8 mouse cellular contexts compared by ENCODE assay signal in genomic region chr15:88662111-88662850, GRCm38 (mm10).
DNase-seq lines count a peak whose midpoint lies in the region; ATAC-seq and TF ChIP-seq lines count a peak whose summit lies in the region.

No protein-coding gene starts in this region.

- no peaks in the 10 kb centered on the region for H3K9me3 ChIP-seq in kidney, embryonic 15.5 days (replicated peaks)

- ATAC-seq in kidney, embryonic 15.5 days (replicated peaks; ENCODE audit: low FRiP score) = no peak

- H3K27me3 ChIP-seq in C2C12 (ENCODE audit: control insufficient read depth, insufficient read depth, insufficient read length) = peaks cover 31% of the 10 kb centered on the region
- H3K27me3 ChIP-seq in kidney, embryonic 15.5 days = peaks cover 18% of the 10 kb centered on the region

- peak; percentile 44 for DNase-seq in Muller cell, postnatal 12 days (ENCODE audit: inconsistent ontology term)
- peak; percentile 74 for DNase-seq in embryo, embryonic 10 days (ENCODE audit: low spot score)
- peak; percentile 9 to 43 for DNase-seq in heart, adult 9 months (ENCODE audit: low spot score in 2 of 2)
- DNase-seq in lung, adult 2 months = peak; percentile 52
- peak; percentile 4 for DNase-seq in retina, adult 2 months (ENCODE audit: low read depth, low spot score)
- no peak for DNase-seq in T-cell, adult 2 months (ENCODE audit: low spot score)

- H3K4me2 ChIP-seq in kidney, embryonic 15.5 days = peak overlapping the region; percentile 41

- H3K4me1 ChIP-seq in kidney, embryonic 15.5 days = peaks cover 4% of the 10 kb centered on the region; the same call in 1 of the 2 replicates
- H3K4me1 ChIP-seq in lung, adult 2 months (ENCODE audit: control insufficient read depth, insufficient read depth, low read length) = no peaks in the 10 kb centered on the region

- TF ChIP-seq CTCF in C2C12 (IDR thresholded peaks at IDR 0.05; ENCODE audit: control insufficient read depth, insufficient read depth, insufficient read length) = peak; percentile 41
- peak; percentile 66 for TF ChIP-seq CTCF in lung, adult 2 months (IDR thresholded peaks at IDR 0.05; ENCODE audit: insufficient read depth, low read length)

- no peak overlapping the region for H3K27ac ChIP-seq in kidney, embryonic 15.5 days

- no peak overlapping the region for H3K9ac ChIP-seq in kidney, embryonic 15.5 days

- WGBS in kidney, embryonic 15.5 days = 6% methylated on average over 22 of the region's 22 CpGs
- WGBS in lung, adult 2 months = 8% methylated on average over 22 of the region's 22 CpGs

- H3K79me3 ChIP-seq in C2C12 (ENCODE audit: low read depth) = no peaks in the 10 kb centered on the region

- no peaks in the 10 kb centered on the region for H3K36me3 ChIP-seq in C2C12 (ENCODE audit: control insufficient read depth, insufficient read depth)
- no peaks in the 10 kb centered on the region for H3K36me3 ChIP-seq in kidney, embryonic 15.5 days

- H3K4me3 ChIP-seq in C2C12 (ENCODE audit: insufficient read depth, poor library complexity, severe bottlenecking) = no peak overlapping the region
- H3K4me3 ChIP-seq in kidney, embryonic 15.5 days (replicated peaks) = no peak overlapping the region
- H3K4me3 ChIP-seq in lung, adult 2 months (replicated peaks; ENCODE audit: extremely low read depth, low read depth, low read length) = no peak overlapping the region

- no peaks in the 10 kb centered on the region for H3K79me2 ChIP-seq in C2C12 (ENCODE audit: control insufficient read depth, insufficient read depth)

- TF ChIP-seq POLR2A in lung, adult 2 months (IDR thresholded peaks at IDR 0.05; ENCODE audit: borderline replicate concordance, extremely low read depth, low read depth, low read length) = no peak

- no peak overlapping the region for H3ac ChIP-seq in C2C12 (ENCODE audit: control insufficient read depth, insufficient read length, low read depth)

TF ChIP-seq in C2C12, 6 proteins besides CTCF, POLR2A, EP300 and RAD21:
- TF ChIP-seq USF1 (IDR thresholded peaks at IDR 0.05; ENCODE audit: low read depth) = no peak
- TF ChIP-seq MAX (IDR thresholded peaks at IDR 0.05) = no peak
- TF ChIP-seq MYOD1 (IDR thresholded peaks at IDR 0.05; ENCODE audit: control insufficient read depth, insufficient read length, low read depth) = no peak
- no peak for TF ChIP-seq FOSL1 (IDR thresholded peaks at IDR 0.05; ENCODE audit: insufficient read depth, low read length, poor library complexity, severe bottlenecking)
- no peak for TF ChIP-seq MYOG (IDR thresholded peaks at IDR 0.05; ENCODE audit: control insufficient read depth, extremely low read depth, insufficient read length)
- TF ChIP-seq CEBPB (IDR thresholded peaks at IDR 0.05; ENCODE audit: low read depth) = no peak
TF ChIP-seq in C2C12: peak in this region for 0.
